Mouse (Mus musculus) lung, postnatal 0 days (tissue): ENCODE data around the gene Tpp1.

ENCODE experiments used
- CTCF ChIP-seq: IDR thresholded peaks from 2 replicates; pipeline ENCODE4 v1.5.1; 2016; ENCODE audit warnings: antibody characterized with exemption, mild to moderate bottlenecking
- EP300 ChIP-seq: IDR thresholded peaks from 2 replicates; pipeline ENCODE4 v1.6.1; 2016; ENCODE audit warnings: antibody characterized with exemption, mild to moderate bottlenecking, control low read depth

GRCm38 (mm10) chr7:105761813-105762484 is 9.9 kb upstream of the Tpp1 start:
- TF ChIP-seq CTCF (no peak), EP300 (no peak)
